Mouse (Mus musculus): Measurements from ENCODE around the gene Olfr736.

GRCm38 (mm10) chr14:50363561-50363960, 17.4 kb upstream of the Olfr736 start:
- no peak for TF ChIP-seq CTCF (IDR thresholded peaks at IDR 0.05; ENCODE audit: extremely low read depth, insufficient read depth, insufficient read length, insufficient replicate concordance)
- no peak for TF ChIP-seq POLR2A (IDR thresholded peaks at IDR 0.05; ENCODE audit: low read depth, low read length)

All from spleen, adult 2 months (tissue).